9 mouse cellular contexts compared by ENCODE assay signal in the genomic region with DNA sequence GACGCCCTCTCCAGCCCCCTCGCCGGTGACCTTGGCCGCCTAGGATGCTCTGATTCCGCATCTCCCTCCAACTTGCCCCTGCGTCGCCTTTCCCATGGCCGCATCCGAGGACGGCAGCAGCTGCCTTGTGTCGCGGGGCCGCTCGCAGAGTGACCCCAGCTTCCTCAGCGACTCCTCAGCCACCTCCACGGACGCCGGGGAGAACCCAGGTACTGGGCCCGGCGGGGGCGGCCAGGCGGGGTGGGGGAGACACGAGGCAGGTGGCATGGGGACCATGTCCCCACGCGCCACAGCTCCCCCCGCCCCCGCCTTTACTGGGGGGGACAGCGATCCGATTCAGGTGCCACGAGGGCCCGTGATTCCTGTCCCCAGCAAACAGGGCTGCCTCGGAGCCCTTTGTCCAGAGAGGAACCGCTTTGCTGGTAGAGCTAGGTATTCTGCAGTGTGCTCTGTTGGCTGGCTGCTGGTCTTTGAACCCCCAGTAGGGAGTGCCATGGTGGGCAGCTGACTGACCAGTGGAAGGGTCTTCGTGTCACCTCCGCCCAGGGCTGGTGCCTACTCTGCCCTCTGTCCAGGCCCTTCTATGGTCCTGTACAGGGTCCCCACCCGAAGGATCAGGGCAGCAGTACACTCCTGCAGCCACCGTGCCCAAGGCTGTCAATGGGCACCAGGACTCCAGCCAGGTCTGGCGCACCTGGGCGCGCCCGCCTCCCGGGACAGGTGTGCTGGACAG. TPM values are rescaled to one million over a fixed set of nuclear protein-coding genes. Genes with fewer than 3 reads are reported as not detected.
DNase-seq lines count a peak whose midpoint lies in the region; ATAC-seq lines count a peak whose summit lies in the region.
"Had no signal": no experiment of that assay in that cellular context is flagged by ENCODE, and none has a peak within 500 bp of the region (broad histone marks: within the 10 kb centered on the region; RNA-seq: fewer than 3 reads in every experiment).

No protein-coding gene starts in this region.

- no peak overlapping the region for H3K27ac ChIP-seq in liver, embryonic 11.5 days (ENCODE audit: low read depth, low read length)
- H3K27ac ChIP-seq in intestine, embryonic 14.5 days (ENCODE audit: low read depth): no peak overlapping the region

- WGBS in liver, embryonic 11.5 days: 16% methylated on average over 42 of the region's 42 CpGs
- WGBS in intestine, embryonic 14.5 days: 9% methylated on average over 42 of the region's 42 CpGs

- no peaks in the 10 kb centered on the region for H3K4me1 ChIP-seq in liver, embryonic 11.5 days (replicated peaks; ENCODE audit: control insufficient read depth, insufficient read depth, low read length)
- H3K4me1 ChIP-seq in intestine, embryonic 14.5 days (replicated peaks; ENCODE audit: control insufficient read depth, insufficient read depth, low read length): no peaks in the 10 kb centered on the region

- DNase-seq in cerebellum, adult 9-10 months: peak; percentile 50
- DNase-seq in cerebellum, adult 8-10 months: no peak
- DNase-seq in liver, embryonic 11.5 days (ENCODE audit: low spot score): no peak
- DNase-seq in liver: no peak
- DNase-seq in intestine, embryonic 14.5 days (ENCODE audit: low spot score): peak; percentile 52
- peak; percentile 49 for DNase-seq in right cerebral cortex, postnatal 25 days
- no peak for DNase-seq in MN1 (ENCODE audit: low spot score)
- DNase-seq: kidney, postnatal 25 days had no signal

- H3K9ac ChIP-seq in liver, embryonic 11.5 days (ENCODE audit: low read depth, low read length): no peak overlapping the region
- peak overlapping the region; percentile 32 for H3K9ac ChIP-seq in intestine, embryonic 14.5 days (ENCODE audit: low read length)

- no peak overlapping the region for H3K4me3 ChIP-seq in liver, embryonic 11.5 days (ENCODE audit: low read depth, low read length)
- peak overlapping the region; percentile 26 for H3K4me3 ChIP-seq in intestine, embryonic 14.5 days (ENCODE audit: low read depth, low read length)

- H3K9me3 ChIP-seq in liver, embryonic 11.5 days (ENCODE audit: control insufficient read depth, low read length): no peaks in the 10 kb centered on the region
- no peaks in the 10 kb centered on the region for H3K9me3 ChIP-seq in intestine, embryonic 14.5 days (ENCODE audit: control insufficient read depth, low read length)

- H3K36me3 ChIP-seq in liver, embryonic 11.5 days (ENCODE audit: control insufficient read depth, insufficient read depth, low read length): no peaks in the 10 kb centered on the region
- no peaks in the 10 kb centered on the region for H3K36me3 ChIP-seq in intestine, embryonic 14.5 days (ENCODE audit: control insufficient read depth, insufficient read depth, low read length)

- no peak for ATAC-seq in liver, embryonic 11.5 days (replicated peaks; ENCODE audit: low FRiP score)
- ATAC-seq in intestine, embryonic 14.5 days (replicated peaks; ENCODE audit: low FRiP score, low TSS enrichment, low read depth): 0 out of 2 replicates have a peak, but pooled peaks have one; percentile 25
- no peak for ATAC-seq in megakaryocyte-erythroid progenitor cell, adult 5-6 weeks (replicated peaks; ENCODE audit: low FRiP score, low TSS enrichment, poor library complexity, severe bottlenecking)

- peaks cover 34% of the 10 kb centered on the region for H3K27me3 ChIP-seq in liver, embryonic 11.5 days (replicated peaks; ENCODE audit: control insufficient read depth, insufficient read depth, low read length)
- H3K27me3 ChIP-seq in intestine, embryonic 14.5 days (replicated peaks; ENCODE audit: control insufficient read depth, insufficient read depth, low read length): peaks cover 29% of the 10 kb centered on the region

- 0 out of 2 replicates have a peak overlapping the region, but pooled peaks have one; percentile 28 for H3K4me2 ChIP-seq in liver, embryonic 11.5 days
- peak overlapping the region; percentile 46 for H3K4me2 ChIP-seq in intestine, embryonic 14.5 days (ENCODE audit: low read length)

RNA-seq across cellular contexts. Expression of a gene that starts 23.7 kb away (rescaled TPM):
- polyA plus RNA-seq in liver, embryonic 11.5 days (2014; fragmentation: Nextera tagmentation; extraction: Ambion mirVana): 0.43 and 0.90 TPM in 2 replicates
- 2.3 and 3.3 TPM in 2 replicates for polyA plus RNA-seq in intestine, embryonic 14.5 days (2014; fragmentation: Nextera tagmentation; extraction: Ambion mirVana)
- total RNA-seq in megakaryocyte-erythroid progenitor cell, adult 5-6 weeks (2014; fragmentation: Nextera tagmentation): 0.37 TPM in 1 of 2 replicates, not detected in the other
- total RNA-seq in megakaryocyte-erythroid progenitor cell, adult 5-6 weeks (2017): 6.8 TPM in 1 of 2 replicates, not detected in the other

Comparison
In these comparisons a context has a peak if more than half of its experiments do, and no peak if none do; other contexts are left out.
1. DNase-seq: peak in cerebellum, adult 9-10 months (single experiment), intestine, embryonic 14.5 days (single experiment) and right cerebral cortex, postnatal 25 days (single experiment); none in cerebellum, adult 8-10 months (single experiment), liver, embryonic 11.5 days (single experiment), liver (single experiment) and MN1 (single experiment).